Mouse (Mus musculus): ENCODE measurements around the gene Prickle1. TPM values are rescaled to one million over a fixed set of nuclear protein-coding genes. Genes with fewer than 3 reads are reported as not detected.

The Prickle1 gene
- polyA plus RNA-seq, 1 experiment from 2014 or later, result 2.5 TPM

- WGBS (ENCODE audit: insufficient replicate concordance), result 77% methylated on average over 9 of the region's 9 CpGs
- Histone ChIP-seq H3K4me3 (ENCODE audit: low read depth, low read length) (no peak overlapping the region), H3K4me1 (ENCODE audit: insufficient read depth) (no peaks in the 10 kb centered on the region), H3K4me2 (ENCODE audit: low read depth, low read length) (no peak overlapping the region), H3K27me3 (ENCODE audit: insufficient read depth, low read length) (no peaks in the 10 kb centered on the region), H3K9me3 (ENCODE audit: low read length) (no peaks in the 10 kb centered on the region; the same call in 1 of the 2 replicates), H3K27ac (ENCODE audit: low read depth) (no peak overlapping the region), H3K9ac (replicated peaks) (no peak overlapping the region), H3K36me3 (replicated peaks; ENCODE audit: insufficient read depth, low read length) (no peaks in the 10 kb centered on the region)
- TF ChIP-seq EP300 (IDR thresholded peaks at IDR 0.05; ENCODE audit: low read depth) (no peak), CTCF (IDR thresholded peaks at IDR 0.05; ENCODE audit: low read depth) (no peak)
- DNase-seq (no peak), ATAC-seq (no peak)
These were observed 19.3 kb downstream of the Prickle1 start for GRCm38 (mm10) chr15:93576361-93576760.

GRCm38 (mm10) chr15:93575884-93576283 lies 19.8 kb downstream of the Prickle1 start:
- Histone ChIP-seq H3K9ac (replicated peaks) (no peak overlapping the region), H3K27ac (ENCODE audit: low read depth) (no peak overlapping the region), H3K4me2 (ENCODE audit: low read depth, low read length) (no peak overlapping the region), H3K27me3 (ENCODE audit: insufficient read depth, low read length) (no peaks in the 10 kb centered on the region), H3K9me3 (ENCODE audit: low read length) (no peaks in the 10 kb centered on the region; the same call in 1 of the 2 replicates), H3K36me3 (replicated peaks; ENCODE audit: insufficient read depth, low read length) (no peaks in the 10 kb centered on the region), H3K4me1 (ENCODE audit: insufficient read depth) (no peaks in the 10 kb centered on the region), H3K4me3 (ENCODE audit: low read depth, low read length) (no peak overlapping the region)
- TF ChIP-seq CTCF (IDR thresholded peaks at IDR 0.05; ENCODE audit: low read depth), result peak; percentile 88
- no peak for TF ChIP-seq EP300 (IDR thresholded peaks at IDR 0.05; ENCODE audit: low read depth)
- ATAC-seq, result peak; percentile 57; the same call in 1 of the 2 replicates
- peak; percentile 77 for DNase-seq
- WGBS (ENCODE audit: insufficient replicate concordance), result 15% methylated on average over 5 of the region's 5 CpGs

GRCm38 (mm10) chr15:93572889-93573288 lies 22.8 kb downstream of the Prickle1 start:
- Histone ChIP-seq H3K36me3 (replicated peaks; ENCODE audit: insufficient read depth, low read length) (no peaks in the 10 kb centered on the region), H3K4me1 (ENCODE audit: insufficient read depth) (no peaks in the 10 kb centered on the region), H3K9me3 (ENCODE audit: low read length) (no peaks in the 10 kb centered on the region; the same call in 1 of the 2 replicates), H3K4me2 (ENCODE audit: low read depth, low read length) (no peak overlapping the region), H3K9ac (replicated peaks) (no peak overlapping the region), H3K27me3 (ENCODE audit: insufficient read depth, low read length) (no peaks in the 10 kb centered on the region), H3K4me3 (ENCODE audit: low read depth, low read length) (no peak overlapping the region), H3K27ac (ENCODE audit: low read depth) (no peak overlapping the region)
- TF ChIP-seq CTCF (IDR thresholded peaks at IDR 0.05; ENCODE audit: low read depth), result no peak
- no peak for TF ChIP-seq EP300 (IDR thresholded peaks at IDR 0.05; ENCODE audit: low read depth)
- ATAC-seq (no peak), DNase-seq (no peak)
- WGBS (ENCODE audit: insufficient replicate concordance), result 87% methylated on average over 10 of the region's 10 CpGs

GRCm38 (mm10) chr15:93570881-93571495 lies 24.7 kb downstream of the Prickle1 start:
- H3K27me3 ChIP-seq (ENCODE audit: insufficient read depth, low read length), result no peaks in the 10 kb centered on the region
- no peak overlapping the region for H3K9ac ChIP-seq (replicated peaks)
- no peaks in the 10 kb centered on the region; the same call in 1 of the 2 replicates for H3K9me3 ChIP-seq (ENCODE audit: low read length)
- no peaks in the 10 kb centered on the region for H3K4me1 ChIP-seq (ENCODE audit: insufficient read depth)
- 79% methylated on average over 11 of the region's 11 CpGs for WGBS (ENCODE audit: insufficient replicate concordance)
- H3K27ac ChIP-seq (ENCODE audit: low read depth), result no peak overlapping the region
- DNase-seq, result no peak
- H3K36me3 ChIP-seq (replicated peaks; ENCODE audit: insufficient read depth, low read length), result no peaks in the 10 kb centered on the region
- TF ChIP-seq EP300 (IDR thresholded peaks at IDR 0.05; ENCODE audit: low read depth) (no peak), CTCF (IDR thresholded peaks at IDR 0.05; ENCODE audit: low read depth) (no peak)
- no peak overlapping the region for H3K4me3 ChIP-seq (ENCODE audit: low read depth, low read length)
- H3K4me2 ChIP-seq (ENCODE audit: low read depth, low read length), result no peak overlapping the region
- no peak for ATAC-seq

GRCm38 (mm10) chr15:93568911-93569310 lies 26.8 kb downstream of the Prickle1 start:
- DNase-seq (no peak), ATAC-seq (no peak)
- Histone ChIP-seq H3K4me2 (ENCODE audit: low read depth, low read length) (no peak overlapping the region), H3K9me3 (ENCODE audit: low read length) (no peaks in the 10 kb centered on the region; the same call in 1 of the 2 replicates), H3K4me1 (ENCODE audit: insufficient read depth) (no peaks in the 10 kb centered on the region), H3K27me3 (ENCODE audit: insufficient read depth, low read length) (no peaks in the 10 kb centered on the region), H3K36me3 (replicated peaks; ENCODE audit: insufficient read depth, low read length) (no peaks in the 10 kb centered on the region), H3K4me3 (ENCODE audit: low read depth, low read length) (no peak overlapping the region), H3K9ac (replicated peaks) (no peak overlapping the region), H3K27ac (ENCODE audit: low read depth) (no peak overlapping the region)
- 63% methylated on average over 3 of the region's 3 CpGs for WGBS (ENCODE audit: insufficient replicate concordance)
- no peak for TF ChIP-seq CTCF (IDR thresholded peaks at IDR 0.05; ENCODE audit: low read depth)
- no peak for TF ChIP-seq EP300 (IDR thresholded peaks at IDR 0.05; ENCODE audit: low read depth)

GRCm38 (mm10) chr15:93567546-93568307 lies 28.0 kb downstream of the Prickle1 start:
- WGBS (ENCODE audit: insufficient replicate concordance), result 78% methylated on average over 14 of the region's 14 CpGs
- no peak for ATAC-seq

More at GRCm38 (mm10) chr15:93567546-93568307, 28.0 kb downstream of the Prickle1 start:
- no peaks in the 10 kb centered on the region for H3K27me3 ChIP-seq (ENCODE audit: insufficient read depth, low read length)
- no peak overlapping the region for H3K9ac ChIP-seq (replicated peaks)
- no peaks in the 10 kb centered on the region for H3K36me3 ChIP-seq (replicated peaks; ENCODE audit: insufficient read depth, low read length)
- TF ChIP-seq CTCF (IDR thresholded peaks at IDR 0.05; ENCODE audit: low read depth) (no peak), EP300 (IDR thresholded peaks at IDR 0.05; ENCODE audit: low read depth) (no peak)
- H3K4me2 ChIP-seq (ENCODE audit: low read depth, low read length), result no peak overlapping the region
- H3K27ac ChIP-seq (ENCODE audit: low read depth), result no peak overlapping the region
- DNase-seq, result no peak
- no peaks in the 10 kb centered on the region; the same call in 1 of the 2 replicates for H3K9me3 ChIP-seq (ENCODE audit: low read length)
- no peaks in the 10 kb centered on the region for H3K4me1 ChIP-seq (ENCODE audit: insufficient read depth)
- H3K4me3 ChIP-seq (ENCODE audit: low read depth, low read length), result no peak overlapping the region
